Mouse (Mus musculus) liver, embryonic 14.5 days (tissue): ENCODE data around the gene Ttll8.

Experiments
- CTCF ChIP-seq: IDR thresholded peaks from 2 replicates; pipeline ENCODE4 v1.5.1; 2016; ENCODE audit warnings: antibody characterized with exemption, low read depth, control low read depth
- EP300 ChIP-seq: IDR thresholded peaks from 2 replicates; pipeline ENCODE4 v1.6.1; 2016; ENCODE audit warnings: antibody characterized with exemption, low read depth

- TF ChIP-seq CTCF = no peak
- TF ChIP-seq EP300 = no peak
Observed at GRCm38 (mm10) chr15:88857361-88857760, 96.9 kb downstream of the Ttll8 start.
